Mouse (Mus musculus): ENCODE measurements around the gene Rpp30.

Rpp30 gene

DNA sequence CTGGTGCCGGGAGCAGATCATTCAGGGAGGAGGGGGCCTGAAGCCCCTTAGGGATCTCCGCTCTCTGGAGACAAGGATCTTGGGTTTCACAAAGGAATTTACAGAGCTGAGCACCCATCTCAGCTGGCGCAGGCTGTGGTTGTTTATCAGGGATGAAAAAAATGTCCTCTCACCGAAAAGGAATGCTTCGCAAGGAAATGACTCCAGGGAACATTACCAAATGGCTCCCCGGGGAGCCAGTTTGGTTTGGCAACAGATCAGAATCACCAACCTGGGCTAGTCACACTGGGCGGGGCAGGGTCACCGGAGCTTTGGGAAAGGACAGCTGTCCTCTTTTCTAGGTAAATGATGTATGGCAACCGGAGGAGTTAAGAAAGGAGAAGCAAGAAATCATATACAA lies 45.7 kb downstream of the Rpp30 start:
- DNase-seq, result no peak

DNA sequence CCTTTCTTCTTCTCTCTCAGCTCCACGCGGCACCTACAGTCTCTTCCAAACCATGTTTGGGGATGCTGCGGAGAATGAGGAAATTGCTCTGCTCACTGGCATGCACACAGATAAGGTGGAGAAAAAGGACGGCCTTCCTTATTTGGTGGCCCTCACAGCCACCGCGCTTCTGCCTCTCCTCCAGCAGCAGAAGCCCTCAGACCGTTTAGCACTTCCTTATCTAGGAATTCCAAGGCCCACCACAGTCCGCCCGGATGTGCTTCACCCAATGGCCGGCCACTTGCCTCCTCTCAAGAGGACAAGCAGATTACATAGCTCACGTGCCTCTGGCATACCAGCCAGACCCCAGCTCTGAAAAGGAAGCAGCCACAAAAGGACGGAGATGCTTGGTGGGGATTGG lies 46.1 kb downstream of the Rpp30 start:
- no peak for DNase-seq

DNA sequence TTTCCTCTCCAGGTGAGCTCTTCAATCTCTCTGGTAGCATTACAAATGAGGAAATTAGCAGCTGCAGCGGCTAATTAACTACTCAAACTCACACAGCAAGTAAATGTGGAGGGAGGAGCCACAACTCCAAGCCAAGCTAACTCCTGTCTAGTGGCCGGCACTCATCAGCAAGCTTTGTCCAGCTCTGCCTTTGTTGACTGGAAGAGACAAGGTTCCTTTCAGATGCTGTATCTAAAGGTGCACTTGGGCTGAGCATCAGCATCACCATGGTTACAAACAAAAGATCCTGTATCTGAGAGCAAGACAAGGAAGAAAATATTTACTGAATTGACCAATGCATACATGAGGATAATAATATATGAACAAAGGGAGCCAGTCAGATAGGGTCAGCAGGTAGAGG lies 46.7 kb downstream of the Rpp30 start:
- DNase-seq, result no peak

DNA sequence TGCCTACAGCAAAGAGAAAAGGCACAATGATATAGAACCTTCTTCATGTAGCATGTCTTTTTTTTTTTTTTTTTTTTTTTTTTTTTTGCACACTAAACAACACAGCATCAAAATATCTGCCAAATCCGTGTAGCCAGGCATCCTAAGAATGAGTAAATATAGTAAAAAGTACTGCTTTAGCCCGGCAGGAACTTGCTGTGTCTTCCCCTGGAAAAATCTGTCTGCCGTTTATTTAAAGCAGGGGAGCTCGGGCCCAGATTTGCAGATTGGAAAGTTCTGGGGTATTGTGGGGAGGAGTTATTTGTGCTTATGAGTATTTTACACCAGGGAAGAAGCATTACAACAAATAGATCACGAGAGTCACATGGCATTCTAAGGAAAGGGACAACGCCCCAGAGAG lies 48.5 kb downstream of the Rpp30 start:
- DNase-seq, result no peak

DNA sequence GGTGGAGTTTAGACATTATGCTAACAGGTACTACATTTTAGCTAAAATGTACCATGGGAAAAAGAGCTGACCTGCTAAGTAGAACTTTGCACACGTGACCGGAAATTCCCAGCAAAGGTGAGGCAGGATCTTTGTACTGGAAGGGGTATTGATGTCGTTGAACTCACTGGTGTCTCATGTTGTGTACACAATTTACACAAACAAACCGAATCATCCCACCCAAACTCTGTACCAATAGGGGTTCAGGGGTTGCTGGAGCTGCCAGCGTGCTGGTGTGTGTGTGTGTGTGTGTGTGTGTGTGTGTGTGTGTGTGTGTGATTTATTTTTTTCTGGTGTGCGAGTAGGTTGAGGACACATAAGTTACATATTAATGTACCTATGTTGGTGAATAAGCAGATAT lies 49.5 kb downstream of the Rpp30 start:
- no peak for DNase-seq

DNA sequence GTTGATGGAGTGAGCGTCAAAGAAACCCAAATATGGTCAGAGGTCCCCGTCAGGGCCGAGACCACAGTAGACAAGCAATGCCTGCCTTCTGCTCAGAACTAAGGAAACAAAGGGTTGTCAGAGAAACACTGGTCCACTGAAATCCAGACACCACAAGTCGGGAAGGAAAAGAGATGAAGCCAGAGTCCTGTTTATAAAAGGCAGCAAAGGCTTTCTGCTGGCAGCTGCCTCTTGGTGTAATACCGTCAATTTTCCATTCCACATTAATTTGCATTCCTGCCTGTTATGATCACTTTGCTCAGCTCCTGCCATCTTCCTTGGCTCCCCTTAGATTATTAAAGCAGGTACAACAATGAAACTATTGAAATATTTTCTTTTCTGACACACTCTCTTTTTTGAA lies 50.2 kb downstream of the Rpp30 start:
- no peak for DNase-seq

DNA sequence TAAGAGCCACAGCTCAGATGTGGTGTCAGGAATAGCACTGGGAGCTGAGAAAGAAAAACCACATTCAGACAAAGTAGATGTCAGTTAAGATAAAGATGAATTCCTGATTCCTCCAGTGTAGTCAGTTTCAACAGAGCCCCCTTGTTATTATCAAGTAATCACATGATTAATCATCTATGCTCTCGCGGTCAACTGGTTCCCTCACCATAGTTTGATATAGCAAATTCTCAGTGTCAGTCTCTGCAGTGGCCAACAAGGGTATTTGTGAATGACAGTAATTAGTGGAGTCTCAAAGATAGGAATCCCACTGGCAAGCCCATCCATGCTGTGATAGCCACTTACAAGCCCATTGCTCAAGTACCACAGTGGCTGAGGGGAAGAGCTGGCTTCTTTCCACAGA lies 60.1 kb downstream of the Rpp30 start:
- no peak for DNase-seq

DNA sequence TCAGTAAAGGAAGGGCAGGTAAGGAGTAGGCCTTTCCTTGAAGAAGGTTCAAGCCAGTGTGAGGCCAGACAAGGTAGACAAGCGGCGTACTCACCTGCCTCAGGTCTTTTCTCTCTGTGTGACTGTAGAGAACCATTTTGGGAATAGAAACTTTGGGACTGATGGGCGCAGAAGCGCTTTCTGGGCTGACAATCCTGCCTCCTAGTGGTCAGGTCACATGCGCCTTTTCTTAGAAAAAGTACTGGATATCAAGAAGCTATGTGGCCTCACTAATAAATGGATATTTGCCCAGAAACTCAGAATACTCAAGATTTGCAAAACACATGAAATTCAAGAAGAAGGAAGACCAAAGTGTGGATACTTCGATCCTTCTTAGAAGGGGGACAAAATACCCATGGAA lies 65.1 kb downstream of the Rpp30 start:
- DNase-seq, result no peak

DNA sequence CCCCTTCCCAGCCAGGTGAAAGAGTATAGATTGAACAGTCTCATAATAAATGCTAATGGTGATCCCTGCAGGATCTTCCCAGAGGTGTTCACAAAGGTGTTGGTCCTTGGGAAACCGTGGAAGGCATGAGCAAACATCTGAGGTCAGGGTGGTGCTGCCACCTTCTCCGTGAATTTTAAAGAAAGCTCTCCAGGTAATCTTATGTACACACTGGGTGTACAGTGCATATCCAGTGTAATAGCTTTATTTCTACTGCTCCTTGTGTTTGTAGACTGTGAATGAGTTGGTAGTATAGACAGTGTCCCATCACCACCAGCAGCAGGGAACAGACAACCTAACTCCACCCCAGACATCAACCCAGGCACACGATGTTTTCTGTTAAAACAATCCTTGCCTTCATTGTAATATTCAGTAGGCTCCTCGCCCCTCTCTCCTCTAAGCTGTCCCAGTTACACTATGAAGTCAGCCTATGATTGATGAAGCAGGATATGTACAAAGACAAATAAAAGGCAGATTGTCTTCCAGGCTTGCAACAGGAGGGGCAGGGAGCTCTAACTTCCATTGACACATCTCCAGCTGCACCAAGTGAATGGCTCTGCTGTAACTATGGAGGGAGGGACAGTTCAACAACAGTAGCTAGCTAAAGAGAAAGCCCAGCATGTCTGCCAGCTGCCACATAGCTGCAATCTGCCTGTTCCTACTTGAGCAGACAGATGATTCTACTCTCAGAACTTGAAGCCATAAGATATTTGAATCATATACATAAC lies 66.9 kb downstream of the Rpp30 start:
- DNase-seq, result no peak

Data from cerebellum, adult 8-10 months (tissue).